Mouse (Mus musculus): ENCODE data around the gene C130050O18Rik.

GRCm38 (mm10) chr5:139453031-139453430 is 48.0 kb downstream of the C130050O18Rik start:
- TF ChIP-seq CTCF (IDR thresholded peaks at IDR 0.05) (no peak), POLR2A (IDR thresholded peaks at IDR 0.05; ENCODE audit: insufficient read depth, low read depth, low read length) (no peak)

Data from heart, adult 2 months (tissue).